Mouse (Mus musculus) heart, embryonic 13.5 days (tissue): ENCODE data around the gene Snd1. TPM values are rescaled to one million over a fixed set of nuclear protein-coding genes. Genes with fewer than 3 reads are reported as not detected.

Experiments used
- ATAC-seq: fragments of 200-750 bp; cut with Nextera tagmentation; 2 replicates; pipeline ENCODE4 v1.8.0; 2017; ENCODE audit warnings: moderate TSS enrichment; ENCODE audit not compliant: insufficient number of reproducible peaks, low FRiP score, low TSS enrichment; ENCODE audit errors: extremely low read depth
- H3K27ac ChIP-seq: fragments of 300-500 bp; sonication (generic); replicated peaks from 2 replicates; pipeline ENCODE4 v1.5.1; 2015; ENCODE audit warnings: moderate library complexity, mild to moderate bottlenecking, inconsistent platforms
- H3K27me3 ChIP-seq: fragments of 300-500 bp; sonication (generic); replicated peaks from 2 replicates; pipeline ENCODE4 v1.6.1; 2015; ENCODE audit warnings: mild to moderate bottlenecking, inconsistent platforms
- H3K36me3 ChIP-seq: fragments of 300-500 bp; sonication (generic); 2 replicates; pipeline ENCODE4 v1.6.1; 2015; ENCODE audit warnings: mild to moderate bottlenecking, inconsistent platforms
- H3K4me1 ChIP-seq: fragments of 300-500 bp; sonication (generic); 2 replicates; pipeline ENCODE4 v1.6.1; 2015; ENCODE audit warnings: inconsistent platforms
- H3K4me2 ChIP-seq: fragments of 300-500 bp; sonication (generic); 2 replicates; pipeline ENCODE4 v1.6.1; 2015; ENCODE audit warnings: inconsistent platforms, mild to moderate bottlenecking, moderate library complexity
- H3K4me3 ChIP-seq: fragments of 300-500 bp; sonication (generic); 2 replicates; pipeline ENCODE4 v1.5.1; 2015; ENCODE audit warnings: moderate library complexity, mild to moderate bottlenecking, inconsistent platforms
- H3K9ac ChIP-seq: fragments of 300-500 bp; sonication (generic); 2 replicates; pipeline ENCODE4 v1.6.1; 2015; ENCODE audit warnings: inconsistent platforms, mild to moderate bottlenecking, moderate library complexity
- H3K9me3 ChIP-seq: fragments of 300-500 bp; sonication (generic); 2 replicates; pipeline ENCODE4 v1.6.1; 2016; ENCODE audit warnings: inconsistent platforms
- WGBS: fragments of 180-500 bp; shearing (Covaris S2); methylation state at CpG from one replicate; pipeline ENCODE4 v1.1.7; 2015; ENCODE audit warnings: mixed read lengths; 5-methylcytosine and 5-hydroxymethylcytosine counted together
- polyA plus RNA-seq: library from polyadenylated mRNA; unstranded; fragments of >200 nt; fragmentation: Nextera tagmentation; extraction: Ambion mirVana; gene quantifications from 2 replicates; pipeline ENCODE4 v1.2.1, GENCODE M21; 2015

The Snd1 gene
- polyA plus RNA-seq, 1 experiment from 2014 or later: 78.5 TPM

DNA sequence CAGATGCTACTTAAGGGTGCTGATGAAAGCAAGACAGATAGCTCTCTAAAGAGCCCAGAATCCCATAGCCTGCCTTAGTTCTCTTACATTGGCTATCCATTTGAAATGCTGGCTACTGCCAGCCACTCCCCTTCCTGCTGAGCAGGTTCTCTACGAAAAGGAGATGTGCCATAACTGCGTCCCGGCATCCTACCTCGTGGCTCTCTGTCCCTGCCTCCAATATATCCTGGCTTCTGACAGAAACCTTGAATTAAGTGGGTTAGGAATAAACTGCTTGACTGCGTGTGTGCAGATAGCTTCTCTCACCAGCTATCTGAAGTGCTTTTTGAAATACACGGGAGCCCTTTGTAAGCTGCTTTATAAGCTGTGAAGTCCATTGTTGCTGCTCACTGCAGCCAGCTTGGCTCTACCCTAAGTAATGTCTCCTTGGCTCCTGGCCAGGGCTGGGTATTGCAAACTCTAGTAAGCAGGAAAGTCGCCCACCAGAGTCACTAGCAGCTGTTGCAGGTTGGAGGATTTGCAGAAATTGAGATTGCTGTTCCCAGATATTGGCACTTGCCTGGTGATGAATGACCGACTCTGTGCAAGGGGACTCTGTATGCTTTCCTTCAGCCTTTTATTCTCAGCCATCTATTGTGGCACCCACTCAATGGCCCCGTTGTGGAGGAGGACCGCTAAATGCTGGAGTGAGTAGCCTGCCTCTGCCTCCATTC, 281.5 kb downstream of the Snd1 start:
- H3K4me3 ChIP-seq: no peak overlapping the region
- H3K27me3 ChIP-seq: no peaks in the 10 kb centered on the region; the same call in 1 of the 2 replicates
- 52% methylated on average over 10 of the region's 10 CpGs for WGBS
- peaks cover 28% of the 10 kb centered on the region for H3K4me1 ChIP-seq
- H3K36me3 ChIP-seq: peaks cover 3% of the 10 kb centered on the region; the same call in 1 of the 2 replicates
- ATAC-seq: no peak
- H3K9me3 ChIP-seq: no peaks in the 10 kb centered on the region
- no peak overlapping the region for H3K27ac ChIP-seq
- H3K9ac ChIP-seq: no peak overlapping the region
- peak overlapping the region; percentile 13; the same call in 1 of the 2 replicates for H3K4me2 ChIP-seq

GRCm38 (mm10) chr6:28758293-28758692, 283.4 kb downstream of the Snd1 start:
- 89% methylated on average over 4 of the region's 4 CpGs for WGBS
- no peak for ATAC-seq
- no peaks in the 10 kb centered on the region; the same call in 1 of the 2 replicates for H3K27me3 ChIP-seq
- no peaks in the 10 kb centered on the region for H3K36me3 ChIP-seq
- no peak overlapping the region for H3K9ac ChIP-seq
- no peaks in the 10 kb centered on the region for H3K9me3 ChIP-seq
- no peak overlapping the region for H3K27ac ChIP-seq
- H3K4me3 ChIP-seq: no peak overlapping the region
- H3K4me2 ChIP-seq: no peak overlapping the region
- H3K4me1 ChIP-seq: peaks cover 32% of the 10 kb centered on the region

DNA sequence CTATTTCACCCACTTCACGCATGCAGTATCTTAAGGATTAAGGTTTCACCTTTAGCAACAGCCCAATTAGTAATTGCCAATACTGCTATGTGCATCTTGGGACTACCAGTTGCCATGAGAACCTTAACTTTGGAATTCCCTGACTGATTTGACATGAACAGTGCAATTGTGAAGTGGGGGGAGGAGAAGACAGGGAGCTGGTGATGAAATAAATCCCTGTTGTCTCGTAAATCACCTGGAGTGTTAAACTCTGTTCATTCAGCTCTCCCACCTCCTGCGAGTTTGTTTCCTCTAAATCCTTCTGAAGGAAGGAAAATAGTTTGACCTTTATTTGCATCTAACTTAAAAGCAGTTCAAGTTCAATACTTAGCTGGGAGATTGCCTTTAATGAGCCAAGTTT, 286.8 kb downstream of the Snd1 start:
- no peaks in the 10 kb centered on the region for H3K9me3 ChIP-seq
- no peak overlapping the region for H3K9ac ChIP-seq
- no peak for ATAC-seq
- H3K4me3 ChIP-seq: no peak overlapping the region
- H3K4me2 ChIP-seq: no peak overlapping the region
- WGBS: 58% methylated on average over 3 of the region's 3 CpGs
- peaks cover 31% of the 10 kb centered on the region for H3K4me1 ChIP-seq
- no peak overlapping the region for H3K27ac ChIP-seq
- H3K36me3 ChIP-seq: no peaks in the 10 kb centered on the region
- H3K27me3 ChIP-seq: no peaks in the 10 kb centered on the region; the same call in 1 of the 2 replicates

DNA sequence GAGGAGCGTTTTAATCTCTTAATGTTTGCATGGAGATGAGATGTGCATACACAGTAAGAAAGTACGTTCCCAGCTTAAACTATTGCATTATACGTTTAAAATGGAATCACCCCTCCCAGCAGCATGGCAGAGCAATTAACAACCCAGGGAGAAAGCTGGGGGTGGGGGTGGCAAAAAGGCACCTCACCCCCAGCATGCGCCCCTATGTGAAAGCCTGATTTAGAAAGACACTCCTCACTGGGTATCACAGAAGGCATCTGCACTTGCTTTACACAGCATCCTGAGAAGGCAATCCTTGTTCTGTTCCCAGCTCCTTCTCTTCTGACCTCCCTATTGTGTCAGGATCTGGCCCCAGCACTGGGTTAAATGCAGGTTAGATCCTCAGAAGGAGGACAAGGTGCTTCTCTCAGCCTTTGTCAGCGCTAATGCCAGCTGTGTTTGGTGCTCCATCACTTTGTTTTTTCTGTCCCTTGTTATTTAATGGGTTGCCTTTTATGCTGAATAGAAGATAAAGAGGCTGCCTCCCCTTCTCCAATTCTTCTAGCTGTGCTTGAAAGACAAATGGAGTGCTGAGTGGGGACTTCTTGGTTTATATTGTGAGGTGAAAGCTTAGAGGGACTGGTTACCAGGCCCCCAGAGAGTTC, 287.3 kb downstream of the Snd1 start:
- 67% methylated on average over 5 of the region's 5 CpGs for WGBS
- no peak for ATAC-seq

DNA sequence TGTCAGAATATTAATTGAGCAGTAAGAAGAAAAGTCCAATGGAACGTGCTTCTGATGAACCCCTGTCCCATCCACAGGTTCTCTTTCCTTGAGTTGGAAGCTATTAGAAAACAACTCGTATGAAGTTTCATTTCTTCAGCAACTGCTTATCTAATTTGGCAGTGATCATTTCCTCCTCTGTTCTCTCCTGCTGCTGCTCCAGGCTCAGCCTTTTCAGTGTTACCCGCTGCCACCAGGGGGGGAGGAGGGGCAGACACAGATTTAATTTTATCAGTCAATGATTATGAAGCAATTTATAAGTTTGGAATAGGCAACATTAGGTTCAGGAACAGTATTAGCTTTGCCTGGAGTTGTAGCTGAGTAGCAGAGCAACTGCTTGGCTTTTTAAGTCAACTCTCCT, 291.7 kb downstream of the Snd1 start:
- Histone ChIP-seq H3K36me3 (peaks cover 8% of the 10 kb centered on the region), H3K27me3 (no peaks in the 10 kb centered on the region), H3K9ac (no peak overlapping the region), H3K4me1 (peaks cover 19% of the 10 kb centered on the region), H3K9me3 (no peaks in the 10 kb centered on the region; the same call in 1 of the 2 replicates), H3K27ac (peak overlapping the region; percentile 20; the same call in 1 of the 2 replicates), H3K4me3 (no peak overlapping the region), H3K4me2 (no peak overlapping the region)
- ATAC-seq: no peak
- 53% methylated on average over 3 of the region's 3 CpGs for WGBS

More for the DNA sequence above, 287.3 kb downstream of the Snd1 start:
- Histone ChIP-seq H3K36me3 (no peaks in the 10 kb centered on the region), H3K9me3 (no peaks in the 10 kb centered on the region), H3K4me1 (peaks cover 32% of the 10 kb centered on the region), H3K27me3 (no peaks in the 10 kb centered on the region; the same call in 1 of the 2 replicates), H3K4me3 (no peak overlapping the region), H3K9ac (no peak overlapping the region), H3K4me2 (no peak overlapping the region), H3K27ac (no peak overlapping the region)

DNA sequence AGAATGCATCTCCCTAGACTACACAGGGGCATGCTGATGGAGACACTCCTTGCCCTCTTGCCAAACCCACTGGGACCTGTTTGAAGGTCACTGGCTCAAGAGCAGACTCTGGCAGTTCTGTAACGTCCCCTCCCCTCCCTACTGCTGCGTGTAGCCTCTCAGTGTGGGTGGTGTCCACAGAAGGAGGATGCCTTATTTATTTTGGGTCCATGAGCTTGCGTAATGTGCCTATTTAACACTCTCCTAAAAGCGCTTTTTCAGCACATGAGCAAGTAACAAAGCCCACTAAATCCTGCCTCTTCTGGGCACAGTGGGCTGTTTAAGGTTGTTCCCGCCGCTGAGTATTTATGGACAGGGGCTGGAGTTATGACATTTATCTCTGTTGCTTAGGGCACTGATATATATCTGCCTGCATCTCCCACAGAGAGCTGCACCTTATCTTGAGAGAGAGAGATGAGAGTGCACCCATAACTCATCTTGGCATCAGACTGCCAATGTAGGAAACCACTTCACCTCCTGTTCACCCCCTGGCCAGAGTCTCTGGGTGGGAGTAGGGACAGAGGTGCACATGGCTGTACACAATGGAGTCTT, 293.0 kb downstream of the Snd1 start:
- WGBS: 73% methylated on average over 6 of the region's 6 CpGs
- Histone ChIP-seq H3K27ac (no peak overlapping the region), H3K9me3 (no peaks in the 10 kb centered on the region; the same call in 1 of the 2 replicates), H3K4me1 (peaks cover 15% of the 10 kb centered on the region), H3K9ac (no peak overlapping the region), H3K4me3 (no peak overlapping the region), H3K36me3 (peaks cover 8% of the 10 kb centered on the region), H3K4me2 (no peak overlapping the region), H3K27me3 (no peaks in the 10 kb centered on the region)
- ATAC-seq: no peak

DNA sequence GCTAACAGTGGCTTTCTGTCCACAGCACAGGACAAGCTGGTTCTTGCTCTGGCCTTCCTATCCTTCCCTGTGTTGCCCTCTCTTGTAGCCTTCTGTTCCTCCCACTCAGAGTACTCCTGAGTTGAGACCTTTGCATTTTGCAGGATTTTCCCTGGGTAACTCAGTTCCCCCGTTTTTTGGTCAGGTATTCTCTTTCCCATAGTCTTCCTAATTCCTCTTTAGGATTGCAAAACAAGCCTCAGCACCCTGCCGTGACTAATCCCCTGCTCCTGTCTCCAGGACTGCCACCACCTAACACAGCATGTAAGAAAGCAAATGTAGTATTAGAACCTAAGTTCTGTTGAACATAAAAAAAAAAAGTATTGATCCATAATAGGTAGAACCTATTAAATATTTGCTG, 296.4 kb downstream of the Snd1 start:
- WGBS: 58% methylated on average over 2 of the region's 2 CpGs
- Histone ChIP-seq H3K36me3 (peaks cover 8% of the 10 kb centered on the region), H3K27ac (no peak overlapping the region), H3K4me1 (peaks cover 7% of the 10 kb centered on the region), H3K9me3 (no peaks in the 10 kb centered on the region; the same call in 1 of the 2 replicates), H3K9ac (no peak overlapping the region), H3K4me2 (no peak overlapping the region), H3K27me3 (no peaks in the 10 kb centered on the region), H3K4me3 (no peak overlapping the region)
- ATAC-seq: no peak

DNA sequence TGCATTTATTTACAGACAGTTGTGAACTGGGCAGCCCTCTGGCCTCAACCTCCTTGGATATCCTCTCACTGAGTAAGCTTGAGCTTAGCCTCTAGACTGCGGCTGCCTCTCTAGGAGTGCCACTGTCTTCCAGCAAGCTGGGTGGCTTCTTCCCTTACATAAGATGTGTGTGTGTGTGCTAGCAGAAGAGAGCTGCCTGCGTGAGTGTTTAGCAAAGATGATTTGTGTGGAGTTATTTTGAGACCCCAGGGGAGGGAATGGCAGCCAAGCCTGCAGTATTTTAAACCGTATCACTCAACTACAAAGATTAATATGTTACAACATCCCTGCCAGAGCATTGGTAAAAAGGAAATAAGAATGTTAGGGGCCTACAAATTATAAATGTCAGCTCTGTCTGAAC, 306.8 kb downstream of the Snd1 start:
- no peaks in the 10 kb centered on the region for H3K9me3 ChIP-seq
- 45% methylated on average over 3 of the region's 3 CpGs for WGBS
- no peak overlapping the region for H3K9ac ChIP-seq
- H3K27me3 ChIP-seq: no peaks in the 10 kb centered on the region
- no peak overlapping the region for H3K27ac ChIP-seq
- no peak overlapping the region for H3K4me2 ChIP-seq
- H3K4me3 ChIP-seq: no peak overlapping the region
- H3K36me3 ChIP-seq: no peaks in the 10 kb centered on the region
- peaks cover 49% of the 10 kb centered on the region for H3K4me1 ChIP-seq
- no peak for ATAC-seq

GRCm38 (mm10) chr6:28783082-28783647, 308.2 kb downstream of the Snd1 start:
- Histone ChIP-seq H3K27me3 (no peaks in the 10 kb centered on the region), H3K9me3 (no peaks in the 10 kb centered on the region), H3K27ac (peak overlapping the region; percentile 53), H3K36me3 (no peaks in the 10 kb centered on the region), H3K4me3 (no peak overlapping the region), H3K4me1 (peaks cover 60% of the 10 kb centered on the region), H3K4me2 (no peak overlapping the region), H3K9ac (no peak overlapping the region)
- ATAC-seq: no peak
- WGBS: 70% methylated on average over 4 of the region's 4 CpGs

GRCm38 (mm10) chr6:28783953-28784352, 309.0 kb downstream of the Snd1 start:
- Histone ChIP-seq H3K9me3 (no peaks in the 10 kb centered on the region), H3K27me3 (no peaks in the 10 kb centered on the region), H3K9ac (no peak overlapping the region), H3K4me2 (no peak overlapping the region), H3K27ac (peak overlapping the region; percentile 53; the same call in 1 of the 2 replicates), H3K36me3 (no peaks in the 10 kb centered on the region), H3K4me1 (peaks cover 67% of the 10 kb centered on the region), H3K4me3 (no peak overlapping the region)
- 77% methylated on average over 5 of the region's 5 CpGs for WGBS
- no peak for ATAC-seq

DNA sequence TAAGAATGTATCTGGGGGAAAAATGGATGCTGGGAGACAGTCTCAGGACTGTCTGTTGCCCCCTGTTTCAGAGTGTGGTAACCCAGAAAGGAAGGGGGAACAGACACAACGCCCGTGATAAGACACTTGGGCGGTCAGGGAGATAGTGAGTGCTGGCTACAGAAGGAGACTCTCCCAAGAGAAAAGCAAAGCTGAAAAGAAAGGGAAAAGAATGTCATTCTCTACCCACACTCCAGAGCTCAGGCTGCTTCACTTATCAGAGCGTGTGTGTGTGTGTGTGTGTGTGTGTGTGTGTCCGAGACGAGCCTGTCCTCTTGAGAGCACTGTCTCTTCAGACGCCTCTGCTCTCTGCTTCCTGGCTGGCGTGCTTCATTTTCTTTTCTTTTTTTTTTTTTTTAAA, 310.8 kb downstream of the Snd1 start:
- peaks cover 85% of the 10 kb centered on the region for H3K4me1 ChIP-seq
- no peak overlapping the region for H3K4me2 ChIP-seq
- 32% methylated on average over 8 of the region's 8 CpGs for WGBS
- no peak for ATAC-seq
- no peak overlapping the region for H3K9ac ChIP-seq
- H3K27me3 ChIP-seq: no peaks in the 10 kb centered on the region
- no peak overlapping the region for H3K4me3 ChIP-seq
- no peaks in the 10 kb centered on the region for H3K9me3 ChIP-seq
- H3K36me3 ChIP-seq: no peaks in the 10 kb centered on the region
- H3K27ac ChIP-seq: peak overlapping the region; percentile 33; the same call in 1 of the 2 replicates
